Mouse (Mus musculus) v-Abl transformed pro-B cells (cell line): ENCODE measurements around the gene Cdh11.
"Not testable (repeated sequence)": the region's sequence is repeated elsewhere in the genome, so short reads cannot be mapped to it uniquely, and the experiment has no call there.

ENCODE experiments used
- in situ Hi-C, 2 experiments: fragments of 400-800 bp; cut with MboI; formaldehyde crosslinking; loops; one replicate each; pipeline ENCODE4 v1.15.1; 2025; ENCODE audit not compliant: unreplicated experiment in 2 of 2

The Cdh11 gene

GRCm38 (mm10) chr8:102725496-102725895, 59.9 kb downstream of the Cdh11 start:
- in situ Hi-C loops = no loop called here

- in situ Hi-C loops = no loop called here
Observed at GRCm38 (mm10) chr8:102715956-102716355, 69.5 kb downstream of the Cdh11 start.

- in situ Hi-C loops = no loop called here
Observed at GRCm38 (mm10) chr8:102707305-102707704, 78.1 kb downstream of the Cdh11 start.

DNA sequence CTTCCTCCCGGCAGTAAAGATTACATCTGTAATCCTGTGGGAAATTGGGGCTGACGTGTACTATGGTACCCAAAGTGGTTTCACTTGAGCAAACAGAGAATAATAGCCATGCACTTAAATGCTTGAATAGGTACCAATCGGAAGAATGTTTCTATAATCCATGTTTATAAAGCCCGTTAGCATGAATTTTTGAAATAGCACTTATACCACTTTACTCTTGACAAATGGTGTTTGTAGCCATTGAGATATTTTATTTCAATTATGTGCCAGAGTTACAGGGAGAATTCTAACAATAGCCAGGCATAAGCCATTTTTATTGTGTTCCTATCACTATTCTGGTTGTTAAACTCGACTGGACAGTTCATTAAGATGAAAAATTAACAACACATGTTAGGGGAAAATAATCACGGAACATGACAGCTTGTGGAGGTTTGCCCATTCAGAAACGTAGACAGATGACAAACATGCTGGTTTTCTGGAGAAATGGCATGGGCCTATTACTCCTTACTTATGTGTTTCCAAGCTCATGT, 80.0 kb downstream of the Cdh11 start:
- in situ Hi-C loops = no loop called here

DNA sequence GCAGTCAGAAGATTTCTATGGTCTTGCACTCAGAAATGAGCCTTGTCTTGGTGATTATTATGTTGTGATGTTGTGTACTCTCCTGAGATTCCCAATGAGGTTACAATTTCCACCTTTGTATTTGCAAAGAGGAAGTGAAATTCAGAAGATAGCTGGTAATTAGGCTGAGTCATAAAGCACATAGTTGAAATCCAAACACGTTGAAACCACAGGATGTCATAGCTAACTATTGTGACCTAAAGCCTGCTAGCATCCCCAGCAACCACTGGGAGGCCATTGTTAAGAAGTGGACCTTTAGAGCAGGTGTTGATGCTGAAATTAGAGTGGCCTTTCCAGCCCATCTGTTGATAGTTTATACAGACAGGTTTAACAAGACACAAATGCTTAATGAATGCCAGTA, 85.2 kb downstream of the Cdh11 start:
- in situ Hi-C loops = no loop called here

- in situ Hi-C loops = no loop called here
Observed at GRCm38 (mm10) chr8:102698232-102698837, 87.1 kb downstream of the Cdh11 start.

- in situ Hi-C loops = no loop called here
Observed at GRCm38 (mm10) chr8:102693465-102693864, 92.0 kb downstream of the Cdh11 start.

GRCm38 (mm10) chr8:102685491-102685890, 100.0 kb downstream of the Cdh11 start:
- in situ Hi-C loops = not testable (repeated sequence)

DNA sequence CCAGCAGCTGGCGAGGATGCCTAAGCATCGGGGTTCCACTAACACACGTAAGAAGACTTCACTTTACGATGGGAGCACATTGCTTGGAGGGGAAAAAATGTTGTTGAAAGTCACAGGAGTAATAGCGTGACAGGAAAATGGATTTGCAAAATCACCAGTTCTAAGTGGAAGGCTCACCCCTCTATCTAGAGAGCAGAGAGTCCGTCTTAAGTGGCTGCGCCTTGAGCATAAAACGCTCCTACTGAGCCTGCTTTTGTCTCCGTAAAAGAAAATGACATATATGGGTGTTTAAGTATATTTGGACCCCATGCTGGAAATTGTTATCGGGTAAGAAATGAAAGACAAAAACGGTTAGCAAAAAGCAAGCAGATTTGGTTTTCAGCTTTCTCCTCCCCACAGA, 100.4 kb downstream of the Cdh11 start:
- in situ Hi-C loops = no loop called here

DNA sequence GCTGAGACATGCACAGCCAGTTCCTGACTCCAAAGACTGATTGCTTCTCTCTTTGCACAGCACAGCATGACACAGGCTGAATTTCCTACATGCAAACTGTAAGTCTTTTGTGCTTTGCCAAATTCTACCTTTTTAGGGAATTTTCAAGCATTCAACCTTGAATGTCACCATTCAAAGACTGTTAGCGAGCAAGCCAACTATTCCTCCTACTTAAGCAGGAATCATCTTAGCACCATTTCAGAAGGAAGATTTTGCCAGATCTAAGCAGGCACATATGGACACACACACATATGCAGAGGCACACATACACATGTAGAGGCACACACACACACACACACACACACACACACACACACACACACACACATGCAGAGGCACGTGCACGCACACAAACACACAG, 108.3 kb downstream of the Cdh11 start:
- in situ Hi-C loops = no loop called here

DNA sequence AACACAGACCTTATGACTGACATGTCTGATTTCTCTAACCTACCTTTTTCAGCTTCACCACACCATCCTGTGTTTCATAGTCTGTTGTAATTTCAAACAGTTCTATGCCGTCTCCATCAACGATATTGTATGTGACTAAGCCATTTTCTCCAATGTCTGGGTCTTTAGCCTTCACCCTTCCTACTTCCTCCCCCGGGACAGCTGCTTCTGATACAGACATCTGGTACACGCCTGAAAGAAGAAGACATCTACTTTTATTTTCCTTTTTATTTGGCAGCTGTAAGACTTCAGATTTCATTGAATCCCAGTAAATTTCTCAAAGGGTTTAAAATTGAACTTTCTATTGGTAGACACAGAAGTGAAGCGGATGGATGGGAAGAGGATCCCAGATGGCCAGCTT, 120.9 kb downstream of the Cdh11 start:
- in situ Hi-C loops = not testable (repeated sequence)

DNA sequence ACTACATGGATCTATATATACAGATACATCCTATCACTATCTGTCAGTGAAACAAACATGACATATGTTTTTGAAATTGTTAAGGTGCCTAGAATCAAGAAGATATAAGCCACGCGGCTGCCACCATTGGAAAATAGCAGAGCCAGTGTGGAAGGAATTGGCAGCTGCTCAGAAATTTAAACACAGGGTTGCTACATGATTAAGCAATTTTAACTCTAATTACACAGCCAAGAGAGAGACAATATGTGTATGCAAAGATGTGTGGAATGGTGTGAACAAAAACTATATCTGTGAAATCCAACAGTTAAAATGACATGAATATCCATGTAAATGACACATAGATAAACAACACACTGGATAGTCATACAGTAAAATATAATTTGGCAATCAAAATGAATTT, 128.9 kb downstream of the Cdh11 start:
- in situ Hi-C loops = no loop called here

DNA sequence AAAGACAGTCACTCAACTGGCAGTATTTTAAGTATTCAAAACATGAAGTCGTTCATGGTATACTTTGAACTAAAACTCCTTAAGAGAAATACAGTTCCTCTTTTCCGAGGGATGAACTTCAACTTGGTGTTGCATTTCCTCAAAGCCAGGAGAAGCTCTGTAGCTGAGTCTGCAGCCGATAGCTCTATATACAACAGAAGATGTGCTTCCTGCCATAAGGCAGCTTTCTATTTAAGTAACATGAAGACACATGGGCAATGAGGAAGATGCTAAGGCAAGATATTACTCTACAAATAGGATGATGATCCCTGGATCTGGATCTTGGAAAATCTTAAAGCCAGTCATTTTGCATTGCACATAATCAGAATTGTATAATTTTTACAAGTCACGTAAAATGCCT, 133.5 kb downstream of the Cdh11 start:
- in situ Hi-C loops = no loop called here

DNA sequence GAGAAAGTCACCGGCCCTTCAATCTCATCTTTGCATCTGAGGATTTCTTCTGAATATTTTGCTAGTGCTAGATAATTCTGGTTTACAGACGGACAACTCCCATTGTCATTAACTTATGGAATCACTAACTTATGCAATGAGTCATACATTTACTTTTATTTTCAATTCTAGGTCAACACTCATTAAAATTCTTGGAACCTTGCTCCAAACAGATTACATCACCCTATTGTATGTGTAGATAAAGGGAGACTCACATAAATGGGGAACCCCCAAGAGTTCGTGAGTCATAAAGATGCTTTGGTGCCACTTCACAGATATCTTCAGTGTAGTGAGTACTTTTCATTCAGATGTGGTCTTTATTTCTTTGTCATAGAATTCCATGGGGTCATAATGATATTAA, 158.3 kb downstream of the Cdh11 start:
- in situ Hi-C loops = no loop called here

DNA sequence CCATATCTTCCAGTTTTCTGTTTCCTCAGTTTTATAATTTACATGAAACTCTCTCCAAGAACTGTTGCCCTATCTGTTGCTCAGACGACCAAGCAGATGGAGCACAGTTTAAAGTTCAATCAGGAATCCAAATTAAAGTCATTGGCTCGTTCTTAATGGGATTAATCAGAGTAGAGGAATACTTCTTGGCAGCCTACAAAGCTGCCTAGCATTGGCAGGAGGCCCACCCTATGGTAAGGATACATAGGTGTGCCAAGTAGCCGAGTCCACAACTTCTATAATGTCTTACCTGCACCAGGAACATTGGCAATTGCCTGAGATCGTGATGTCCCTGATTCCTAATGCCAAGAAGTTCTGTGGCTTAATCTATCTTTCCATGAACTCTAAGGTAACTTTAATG, 173.3 kb downstream of the Cdh11 start:
- in situ Hi-C loops = no loop called here

DNA sequence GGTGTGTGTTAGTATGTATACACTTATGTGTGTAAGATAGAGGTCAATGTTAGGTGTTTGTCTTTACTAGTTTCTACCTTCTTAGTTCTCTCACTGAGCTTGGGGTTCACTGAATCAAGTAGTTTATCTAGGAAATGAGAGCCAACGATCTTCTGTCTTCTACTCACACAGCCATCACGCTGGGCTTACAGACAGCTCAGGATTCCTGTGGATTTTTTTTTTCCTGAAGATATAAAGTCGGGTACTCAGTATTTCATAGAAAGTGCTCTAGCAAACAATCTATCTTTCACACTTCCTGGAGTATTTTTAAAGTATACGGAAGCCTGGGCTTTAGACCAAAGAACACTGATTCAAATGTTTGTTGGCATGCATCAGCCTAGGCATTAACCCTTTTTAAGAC, 184.1 kb downstream of the Cdh11 start:
- in situ Hi-C loops = no loop called here

DNA sequence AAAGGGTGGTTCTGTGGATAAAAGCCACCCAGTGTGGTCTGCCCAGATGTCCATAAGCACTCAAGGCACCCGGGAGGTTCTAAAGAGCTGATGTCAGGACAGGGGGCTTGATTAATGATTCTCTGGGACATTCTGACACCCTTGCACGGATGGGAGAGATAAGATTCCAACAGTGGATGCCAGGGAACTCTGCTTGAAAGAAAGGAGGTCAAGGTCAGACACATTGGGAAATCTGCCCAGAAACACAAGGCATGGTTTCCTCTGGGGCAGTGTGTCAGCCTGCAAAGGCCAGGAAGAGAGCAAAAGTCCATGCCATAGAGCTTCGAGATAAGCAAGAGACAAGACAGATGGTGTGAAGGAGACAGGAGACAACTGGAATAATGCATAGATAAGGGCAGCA, 188.9 kb downstream of the Cdh11 start:
- in situ Hi-C loops = no loop called here

DNA sequence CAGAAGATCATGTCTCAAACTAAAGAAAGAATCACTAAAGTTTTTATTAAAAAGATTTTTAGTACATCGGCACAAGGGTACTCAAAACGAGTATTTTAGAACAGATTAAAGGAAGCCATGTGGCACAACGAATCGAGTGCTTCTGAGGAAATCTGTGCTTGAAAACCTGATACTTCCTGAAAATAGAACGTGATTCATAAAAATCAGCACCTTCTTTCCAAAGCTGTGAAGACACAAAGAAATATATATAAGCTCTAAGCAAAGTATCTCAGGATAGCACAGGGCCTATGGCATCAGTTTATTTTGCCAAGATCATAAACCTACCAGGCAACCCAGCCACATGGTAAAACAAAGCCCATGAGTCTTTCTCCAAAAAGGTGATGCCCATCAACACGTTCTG, 191.5 kb downstream of the Cdh11 start:
- in situ Hi-C loops = no loop called here
